Mouse (Mus musculus) limb, embryonic 10.5 days (tissue): ENCODE measurements around the gene AI464131. TPM values are rescaled to one million over a fixed set of nuclear protein-coding genes. Genes with fewer than 3 reads are reported as not detected.
A peak's percentile ranks its signal among the peaks of the same experiment; 100 is the strongest.

Source experiments
- DNase-seq: peaks from one replicate; pipeline ENCODE4 v3.0.0-alpha.2; 2017; ENCODE audit warnings: low spot score
- H3K27ac ChIP-seq: fragments of 300-500 bp; sonication (generic); 2 replicates; pipeline ENCODE4 v1.5.1; 2016; ENCODE audit warnings: mild to moderate bottlenecking
- H3K27me3 ChIP-seq: fragments of 300-500 bp; sonication (generic); 2 replicates; pipeline ENCODE4 v1.6.1; 2016; ENCODE audit warnings: low read depth, mild to moderate bottlenecking; ENCODE audit not compliant: poor library complexity, severe bottlenecking
- H3K36me3 ChIP-seq: fragments of 300-500 bp; sonication (generic); 2 replicates; pipeline ENCODE4 v1.6.1; 2016; ENCODE audit warnings: mild to moderate bottlenecking, moderate library complexity
- H3K4me1 ChIP-seq: fragments of 300-500 bp; sonication (generic); 2 replicates; pipeline ENCODE4 v1.6.1; 2016
- H3K4me3 ChIP-seq: fragments of 300-500 bp; sonication (generic); 2 replicates; pipeline ENCODE4 v1.5.1; 2016; ENCODE audit warnings: mild to moderate bottlenecking, moderate library complexity
- H3K9me3 ChIP-seq: fragments of 300-500 bp; sonication (generic); replicated peaks from 2 replicates; pipeline ENCODE4 v1.6.1; 2016; ENCODE audit warnings: mild to moderate bottlenecking
- WGBS: fragments of 180-500 bp; shearing (Covaris S2); methylation state at CpG from one replicate; pipeline ENCODE4 v1.1.7; 2016; 5-methylcytosine and 5-hydroxymethylcytosine counted together
- polyA plus RNA-seq: library from polyadenylated mRNA; unstranded; fragments of >200 nt; fragmentation: Nextera tagmentation; extraction: Ambion mirVana; gene quantifications from 2 replicates; pipeline ENCODE4 v1.2.1, GENCODE M21; 2016

The AI464131 gene
- polyA plus RNA-seq, result 3.4 and 5.2 TPM in 2 replicates

GRCm38 (mm10) chr4:41502986-41503412 lies at the start of gene AI464131:
Gene AI464131 (minus strand): TSS chr4:41503076.
- Histone ChIP-seq H3K4me1 (peaks cover 53% of the 10 kb centered on the region), H3K27ac (peak within 1 kb of the TSS; percentile 76; the same call in 1 of the 2 replicates), H3K27me3 (peaks cover 70% of the 10 kb centered on the region), H3K4me3 (peak within 1 kb of the TSS; percentile 52), H3K36me3 (no peaks in the 10 kb centered on the region), H3K9me3 (no peaks in the 10 kb centered on the region)
- under 1% methylated on average over 18 of the region's 18 CpGs for WGBS
- DNase-seq, result peak; percentile 98

- no peaks in the 10 kb centered on the region for H3K9me3 ChIP-seq
- peaks cover 27% of the 10 kb centered on the region for H3K27me3 ChIP-seq
- H3K4me1 ChIP-seq, result peaks cover 39% of the 10 kb centered on the region
- peak; percentile 91 for DNase-seq
- no peaks in the 10 kb centered on the region for H3K36me3 ChIP-seq
- no peak overlapping the region for H3K27ac ChIP-seq
- no peak overlapping the region for H3K4me3 ChIP-seq
- 14% methylated on average over 6 of the region's 6 CpGs for WGBS
These were observed 49.7 kb upstream of the AI464131 start for GRCm38 (mm10) chr4:41552529-41552928.

- 76% methylated on average over 1 of the region's 1 CpGs for WGBS
- H3K4me3 ChIP-seq, result no peak overlapping the region
- H3K36me3 ChIP-seq, result no peaks in the 10 kb centered on the region
- peaks cover 3% of the 10 kb centered on the region; the same call in 1 of the 2 replicates for H3K27me3 ChIP-seq
- no peak overlapping the region for H3K27ac ChIP-seq
- H3K4me1 ChIP-seq, result peaks cover under 1% of the 10 kb centered on the region; the same call in 1 of the 2 replicates
- H3K9me3 ChIP-seq, result no peaks in the 10 kb centered on the region
- DNase-seq, result no peak
These were observed 44.2 kb upstream of the AI464131 start for GRCm38 (mm10) chr4:41547086-41547485.

GRCm38 (mm10) chr4:41545985-41546384 lies 43.1 kb upstream of the AI464131 start:
- H3K4me3 ChIP-seq, result no peak overlapping the region
- no peaks in the 10 kb centered on the region for H3K9me3 ChIP-seq
- H3K27ac ChIP-seq, result no peak overlapping the region
- 18% methylated on average over 8 of the region's 8 CpGs for WGBS
- no peaks in the 10 kb centered on the region for H3K36me3 ChIP-seq
- no peaks in the 10 kb centered on the region for H3K4me1 ChIP-seq
- H3K27me3 ChIP-seq, result peaks cover 3% of the 10 kb centered on the region; the same call in 1 of the 2 replicates
- DNase-seq, result peak; percentile 76

GRCm38 (mm10) chr4:41542136-41542535 lies 39.3 kb upstream of the AI464131 start:
- Histone ChIP-seq H3K27ac (no peak overlapping the region), H3K27me3 (no peaks in the 10 kb centered on the region), H3K9me3 (no peaks in the 10 kb centered on the region), H3K4me1 (no peaks in the 10 kb centered on the region), H3K4me3 (no peak overlapping the region), H3K36me3 (no peaks in the 10 kb centered on the region)
- WGBS, result 81% methylated on average over 8 of the region's 8 CpGs
- no peak for DNase-seq

- no peaks in the 10 kb centered on the region for H3K4me1 ChIP-seq
- no peaks in the 10 kb centered on the region for H3K36me3 ChIP-seq
- H3K9me3 ChIP-seq, result no peaks in the 10 kb centered on the region
- 75% methylated on average over 5 of the region's 5 CpGs for WGBS
- DNase-seq, result no peak
- no peaks in the 10 kb centered on the region for H3K27me3 ChIP-seq
- H3K27ac ChIP-seq, result no peak overlapping the region
- no peak overlapping the region for H3K4me3 ChIP-seq
These were observed 32.0 kb upstream of the AI464131 start for GRCm38 (mm10) chr4:41534866-41535265.

GRCm38 (mm10) chr4:41532420-41532819 lies 29.5 kb upstream of the AI464131 start:
- H3K4me3 ChIP-seq, result no peak overlapping the region
- WGBS, result 23% methylated on average over 6 of the region's 6 CpGs
- peak; percentile 80 for DNase-seq

GRCm38 (mm10) chr4:41527996-41528395 lies 25.1 kb upstream of the AI464131 start:
- H3K4me3 ChIP-seq, result no peak overlapping the region
- H3K27ac ChIP-seq, result no peak overlapping the region
- no peak for DNase-seq
- 37% methylated on average over 8 of the region's 8 CpGs for WGBS
- no peaks in the 10 kb centered on the region for H3K9me3 ChIP-seq
- no peaks in the 10 kb centered on the region; the same call in 1 of the 2 replicates for H3K4me1 ChIP-seq
- H3K36me3 ChIP-seq, result no peaks in the 10 kb centered on the region
- peaks cover 42% of the 10 kb centered on the region; the same call in 1 of the 2 replicates for H3K27me3 ChIP-seq

More at GRCm38 (mm10) chr4:41532420-41532819, 29.5 kb upstream of the AI464131 start:
- Histone ChIP-seq H3K36me3 (no peaks in the 10 kb centered on the region), H3K4me1 (no peaks in the 10 kb centered on the region), H3K9me3 (no peaks in the 10 kb centered on the region), H3K27me3 (peaks cover 8% of the 10 kb centered on the region; the same call in 1 of the 2 replicates), H3K27ac (no peak overlapping the region)

- WGBS, result 47% methylated on average over 13 of the region's 13 CpGs
- no peak for DNase-seq
- no peak overlapping the region for H3K4me3 ChIP-seq
- no peak overlapping the region for H3K27ac ChIP-seq
- no peaks in the 10 kb centered on the region for H3K36me3 ChIP-seq
- H3K4me1 ChIP-seq, result no peaks in the 10 kb centered on the region; the same call in 1 of the 2 replicates
- peaks cover 48% of the 10 kb centered on the region; the same call in 1 of the 2 replicates for H3K27me3 ChIP-seq
- no peaks in the 10 kb centered on the region for H3K9me3 ChIP-seq
These were observed 24.2 kb upstream of the AI464131 start for GRCm38 (mm10) chr4:41527076-41527475.

- H3K9me3 ChIP-seq, result no peaks in the 10 kb centered on the region
- 79% methylated on average over 7 of the region's 7 CpGs for WGBS
- H3K27me3 ChIP-seq, result peaks cover 53% of the 10 kb centered on the region
- DNase-seq, result no peak
- H3K27ac ChIP-seq, result no peak overlapping the region
- H3K36me3 ChIP-seq, result no peaks in the 10 kb centered on the region
- H3K4me3 ChIP-seq, result no peak overlapping the region
- no peaks in the 10 kb centered on the region; the same call in 1 of the 2 replicates for H3K4me1 ChIP-seq
These were observed 23.7 kb upstream of the AI464131 start for GRCm38 (mm10) chr4:41526553-41526952.

- Histone ChIP-seq H3K27me3 (peaks cover 71% of the 10 kb centered on the region), H3K36me3 (no peaks in the 10 kb centered on the region), H3K27ac (no peak overlapping the region), H3K9me3 (no peaks in the 10 kb centered on the region), H3K4me1 (peaks cover 4% of the 10 kb centered on the region), H3K4me3 (no peak overlapping the region)
- WGBS, result 78% methylated on average over 9 of the region's 9 CpGs
- no peak for DNase-seq
These were observed 22.0 kb upstream of the AI464131 start for GRCm38 (mm10) chr4:41524829-41525228.

GRCm38 (mm10) chr4:41523839-41524238 lies 21.0 kb upstream of the AI464131 start:
- H3K27ac ChIP-seq, result no peak overlapping the region
- no peak overlapping the region for H3K4me3 ChIP-seq
- 77% methylated on average over 7 of the region's 7 CpGs for WGBS
- no peak for DNase-seq
- H3K27me3 ChIP-seq, result peaks cover 81% of the 10 kb centered on the region
- no peaks in the 10 kb centered on the region for H3K9me3 ChIP-seq
- no peaks in the 10 kb centered on the region for H3K36me3 ChIP-seq
- H3K4me1 ChIP-seq, result peaks cover 4% of the 10 kb centered on the region

- no peaks in the 10 kb centered on the region for H3K9me3 ChIP-seq
- no peak overlapping the region for H3K4me3 ChIP-seq
- peaks cover 83% of the 10 kb centered on the region for H3K27me3 ChIP-seq
- H3K27ac ChIP-seq, result no peak overlapping the region
- 45% methylated on average over 5 of the region's 5 CpGs for WGBS
- peaks cover 4% of the 10 kb centered on the region for H3K4me1 ChIP-seq
- no peaks in the 10 kb centered on the region for H3K36me3 ChIP-seq
- DNase-seq, result no peak
These were observed 19.9 kb upstream of the AI464131 start for GRCm38 (mm10) chr4:41522788-41523187.

- Histone ChIP-seq H3K27me3 (peaks cover 79% of the 10 kb centered on the region), H3K4me3 (no peak overlapping the region), H3K27ac (no peak overlapping the region), H3K36me3 (no peaks in the 10 kb centered on the region), H3K4me1 (peaks cover 4% of the 10 kb centered on the region), H3K9me3 (no peaks in the 10 kb centered on the region)
- WGBS, result 90% methylated on average over 6 of the region's 6 CpGs
- no peak for DNase-seq
These were observed 19.3 kb upstream of the AI464131 start for GRCm38 (mm10) chr4:41522136-41522535.
